Mouse (Mus musculus) cortical plate, adult 2 months (tissue): ENCODE measurements around the gene Hspa1b. TPM values are rescaled to one million over a fixed set of nuclear protein-coding genes. Genes with fewer than 3 reads are reported as not detected.
A peak's percentile ranks its signal among the peaks of the same experiment; 100 is the strongest.

Source experiments
- H3K27ac ChIP-seq: fragments of 200-500 bp; 2 replicates; pipeline ENCODE4 v1.5.1; 2012; ENCODE audit warnings: low read length, control low read depth, inconsistent platforms; ENCODE audit not compliant: insufficient read depth
- H3K4me1 ChIP-seq: fragments of 200-500 bp; 2 replicates; pipeline ENCODE4 v1.6.1; 2011; ENCODE audit warnings: low read length; ENCODE audit not compliant: control insufficient read depth, insufficient read depth
- H3K4me3 ChIP-seq: fragments of 200-500 bp; 2 replicates; pipeline ENCODE4 v1.5.1; 2011; ENCODE audit warnings: mild to moderate bottlenecking, low read length, control low read depth; ENCODE audit not compliant: insufficient read depth
- CTCF ChIP-seq: fragments of 200-500 bp; IDR thresholded peaks from 2 replicates; pipeline ENCODE4 v1.5.1; 2011; ENCODE audit warnings: mild to moderate bottlenecking, control low read depth, low read length; ENCODE audit not compliant: insufficient read depth; ENCODE audit errors: extremely low read depth
- POLR2A ChIP-seq: fragments of 200-500 bp; IDR thresholded peaks from 2 replicates; pipeline ENCODE4 v1.6.1; 2011; ENCODE audit warnings: mild to moderate bottlenecking, low read length, control low read depth; ENCODE audit not compliant: insufficient read depth; ENCODE audit errors: extremely low read depth
- polyA plus RNA-seq: library from polyadenylated mRNA; depleted of rRNA; stranded (reverse); fragments of >200 nt; gene quantifications from 2 replicates; pipeline ENCODE4 v1.2.3, GENCODE M21; 2012

Gene Hspa1b
- polyA plus RNA-seq, 1 experiment, result 8.4 TPM

DNA sequence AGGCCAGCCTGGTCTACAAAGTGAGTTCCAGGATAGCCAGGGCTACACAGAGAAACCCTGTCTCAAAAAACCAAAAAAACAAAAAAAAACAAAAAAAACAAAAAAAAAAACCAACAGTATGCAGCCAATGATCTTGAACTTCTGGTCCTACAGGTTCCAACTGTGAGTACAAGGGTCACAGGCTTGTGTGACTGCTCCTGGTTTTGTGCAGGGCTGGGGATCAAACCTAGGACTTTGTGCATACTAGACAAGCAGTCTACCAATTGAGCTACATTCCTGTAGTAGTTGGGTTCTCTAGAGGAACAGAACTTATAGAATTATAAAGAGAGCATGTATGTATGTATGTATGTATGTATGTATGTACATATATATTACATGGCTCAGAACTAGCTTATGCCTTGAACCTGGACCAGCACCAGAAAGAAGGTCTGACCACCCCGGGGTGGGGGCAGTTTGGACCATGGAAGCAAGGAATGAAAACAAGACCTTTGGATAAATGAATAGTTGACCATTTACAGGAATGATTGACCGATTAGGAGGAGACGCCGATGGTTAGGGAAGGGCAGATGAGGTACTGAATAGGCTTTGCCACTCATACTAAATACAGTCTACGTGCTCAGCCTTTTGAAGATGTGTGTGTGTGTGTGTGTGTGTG, 12.4 kb downstream of the Hspa1b start:
- Histone ChIP-seq H3K27ac (no peak overlapping the region), H3K4me3 (no peak overlapping the region), H3K4me1 (peaks cover 3% of the 10 kb centered on the region)
- no peak for TF ChIP-seq CTCF

GRCm38 (mm10) chr17:34944362-34944761, 14.7 kb downstream of the Hspa1b start:
- H3K4me1 ChIP-seq, result no peaks in the 10 kb centered on the region
- H3K4me3 ChIP-seq, result no peak overlapping the region
- TF ChIP-seq CTCF (no peak), POLR2A (no peak)
- no peak overlapping the region for H3K27ac ChIP-seq

GRCm38 (mm10) chr17:34943128-34943815, 15.8 kb downstream of the Hspa1b start:
- Histone ChIP-seq H3K4me3 (no peak overlapping the region), H3K4me1 (no peaks in the 10 kb centered on the region), H3K27ac (no peak overlapping the region)
- TF ChIP-seq CTCF, result no peak
- TF ChIP-seq POLR2A, result no peak

- Histone ChIP-seq H3K4me3 (peak overlapping the region; percentile 31), H3K4me1 (no peaks in the 10 kb centered on the region), H3K27ac (no peak overlapping the region)
- TF ChIP-seq POLR2A (no peak), CTCF (no peak)
These were observed 17.5 kb downstream of the Hspa1b start for GRCm38 (mm10) chr17:34941344-34942041.

- H3K4me1 ChIP-seq, result no peaks in the 10 kb centered on the region
- TF ChIP-seq CTCF (no peak), POLR2A (no peak)
- H3K27ac ChIP-seq, result no peak overlapping the region
- H3K4me3 ChIP-seq, result no peak overlapping the region
These were observed 21.0 kb downstream of the Hspa1b start for GRCm38 (mm10) chr17:34937960-34938505.

DNA sequence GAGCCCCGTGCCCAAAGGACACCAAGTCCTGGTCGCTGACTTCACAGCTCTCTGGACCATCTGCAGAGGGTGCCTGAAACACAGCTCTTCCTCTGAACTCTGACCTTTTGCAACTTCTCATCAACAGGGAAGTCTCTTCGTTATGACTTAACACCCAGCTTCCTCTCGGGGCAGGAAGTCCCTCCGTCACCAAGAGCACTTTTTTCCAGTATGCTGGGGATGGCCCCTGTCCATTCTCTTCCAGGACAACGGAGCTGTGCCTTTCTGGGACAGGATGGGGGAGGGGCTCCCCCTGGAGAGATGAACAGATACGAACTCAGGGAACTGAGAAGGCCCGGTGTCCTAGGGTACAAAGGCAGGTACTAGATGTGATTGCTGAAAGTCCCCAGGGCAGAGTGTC, 24.2 kb downstream of the Hspa1b start:
- Histone ChIP-seq H3K4me3 (no peak overlapping the region), H3K27ac (no peak overlapping the region), H3K4me1 (no peaks in the 10 kb centered on the region)
- TF ChIP-seq POLR2A (no peak), CTCF (no peak)

GRCm38 (mm10) chr17:34934031-34934430, 25.0 kb downstream of the Hspa1b start:
- no peaks in the 10 kb centered on the region for H3K4me1 ChIP-seq
- TF ChIP-seq POLR2A (no peak), CTCF (no peak)
- H3K27ac ChIP-seq, result no peak overlapping the region
- H3K4me3 ChIP-seq, result no peak overlapping the region

DNA sequence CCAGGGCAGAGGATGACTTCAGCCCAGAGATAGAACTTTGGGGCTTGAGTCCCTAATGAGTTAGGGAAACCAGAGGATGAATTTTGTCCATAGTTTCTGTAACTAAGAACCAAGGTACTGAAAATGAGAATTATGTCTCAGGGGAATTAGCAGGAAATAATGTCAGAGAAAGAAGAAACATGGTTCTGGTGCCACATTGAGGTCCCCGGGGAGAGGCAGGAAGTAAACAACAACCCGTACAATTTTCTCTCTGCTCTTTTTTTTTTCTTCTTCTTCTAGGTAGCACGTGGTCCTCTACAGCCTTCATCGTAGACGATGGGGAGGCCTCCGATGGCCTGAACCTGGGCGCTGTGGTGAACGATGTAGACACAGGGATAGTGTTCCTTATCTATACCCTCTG, 26.8 kb downstream of the Hspa1b start:
- no peaks in the 10 kb centered on the region for H3K4me1 ChIP-seq

DNA sequence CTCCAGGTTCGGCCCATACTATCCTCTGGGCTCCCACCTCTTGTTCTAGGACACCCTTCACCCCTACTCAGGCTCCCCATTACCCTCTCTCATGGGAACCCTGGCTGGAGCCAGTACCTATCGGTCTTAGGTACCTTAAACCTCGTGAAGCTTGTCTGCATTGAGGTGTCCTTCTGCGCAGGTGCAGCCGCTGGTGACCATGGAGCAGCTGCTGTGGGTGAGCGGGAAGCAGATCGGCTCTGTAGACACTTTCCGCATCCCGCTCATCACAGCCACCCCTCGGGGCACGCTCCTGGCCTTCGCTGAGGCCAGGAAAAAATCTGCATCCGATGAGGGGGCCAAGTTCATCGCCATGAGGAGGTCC, 27.3 kb downstream of the Hspa1b start:
- TF ChIP-seq POLR2A (no peak), CTCF (no peak)
- peak overlapping the region; percentile 81; the same call in 1 of the 2 replicates for H3K27ac ChIP-seq
- peak overlapping the region; percentile 91 for H3K4me3 ChIP-seq
- peaks cover 2% of the 10 kb centered on the region for H3K4me1 ChIP-seq

More for the DNA sequence above, 26.8 kb downstream of the Hspa1b start:
- TF ChIP-seq CTCF (no peak), POLR2A (no peak)
- Histone ChIP-seq H3K4me3 (peak overlapping the region; percentile 91), H3K27ac (no peak overlapping the region)

DNA sequence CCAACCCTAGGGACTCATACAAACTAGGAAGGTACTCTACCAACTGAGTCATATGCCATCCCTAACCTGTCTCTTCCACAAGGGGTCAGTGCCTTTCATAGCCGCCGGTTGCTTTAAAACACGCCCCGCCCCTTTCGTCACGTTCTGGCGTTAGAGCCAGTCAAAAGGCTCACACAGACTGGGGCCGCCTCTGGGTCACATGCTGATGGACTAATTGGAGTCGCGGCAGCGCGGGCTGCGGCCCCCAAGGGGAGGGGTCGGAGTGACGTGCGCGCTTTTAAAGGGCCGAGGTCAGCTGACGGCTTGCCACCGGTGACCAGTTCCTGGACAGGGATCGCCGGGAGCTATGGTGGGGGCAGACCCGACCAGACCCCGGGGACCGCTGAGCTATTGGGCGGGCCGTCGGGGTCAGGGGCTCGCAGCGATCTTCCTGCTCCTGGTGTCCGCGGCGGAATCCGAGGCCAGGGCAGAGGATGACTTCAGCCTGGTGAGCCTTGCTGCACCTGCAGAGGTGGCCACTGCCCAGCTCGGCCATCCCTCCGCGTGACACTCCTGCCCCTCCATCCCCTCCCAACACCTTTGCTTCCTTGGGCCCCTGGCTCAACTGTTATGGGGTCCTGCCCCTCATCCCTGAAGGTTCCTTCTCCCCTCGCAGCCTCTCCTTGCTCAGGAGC, 27.8 kb downstream of the Hspa1b start, which contains the start of gene Neu1:
Neu1 (plus strand) TSS at position 193 of the 674 bp plus-strand sequence.
- peak within 1 kb of the TSS; percentile 91 for H3K4me3 ChIP-seq
- TF ChIP-seq POLR2A (peak; percentile 69; the same call in 1 of the 2 replicates), CTCF (peak; percentile 48)
- H3K27ac ChIP-seq, result peak within 1 kb of the TSS; percentile 81
- H3K4me1 ChIP-seq, result peaks cover 2% of the 10 kb centered on the region
